Mouse (Mus musculus): Measurements from ENCODE around the gene Synj1. TPM values are rescaled to one million over a fixed set of nuclear protein-coding genes. Genes with fewer than 3 reads are reported as not detected.

Gene Synj1
- polyA plus RNA-seq, 1 experiment = 10.0 TPM

DNA sequence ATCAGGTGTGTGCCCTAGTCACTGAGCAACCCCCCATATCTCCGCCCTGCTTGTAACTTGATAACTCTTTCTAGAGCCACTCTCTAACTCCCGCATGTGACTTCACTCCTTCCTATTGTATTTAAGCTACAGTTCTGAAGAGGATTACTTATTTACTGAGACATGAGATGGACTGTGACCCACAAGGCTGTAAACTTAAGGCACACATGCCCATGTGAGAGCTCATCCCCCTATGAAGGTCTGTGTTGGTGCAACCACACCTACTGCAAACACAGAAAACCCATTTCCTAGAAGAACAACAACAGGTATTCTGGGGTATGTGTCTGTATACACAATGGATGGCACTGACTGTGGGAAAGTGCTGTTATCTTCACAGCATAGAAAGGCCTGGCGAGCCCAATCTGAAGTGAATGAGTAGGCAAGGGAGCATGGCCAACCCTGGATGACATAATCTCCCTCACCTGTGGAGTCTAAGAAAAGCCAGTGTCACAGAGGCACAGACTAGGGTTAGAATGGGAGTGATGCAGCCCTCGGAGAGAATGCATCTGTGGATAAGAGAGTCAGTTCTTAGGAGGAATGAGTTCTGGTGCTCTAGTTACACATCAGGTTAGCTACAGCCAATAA, 6.1 kb downstream of the Synj1 start:
- peaks cover 13% of the 10 kb centered on the region for H3K79me2 ChIP-seq (ENCODE audit: control insufficient read depth, insufficient read depth)
- no peaks in the 10 kb centered on the region for H3K36me3 ChIP-seq (ENCODE audit: control insufficient read depth, insufficient read depth)
- TF ChIP-seq MYOG (IDR thresholded peaks at IDR 0.05; ENCODE audit: control insufficient read depth in 1 of 3, insufficient read depth in 1 of 3, insufficient read length in 2 of 3, low read depth in 2 of 3) = no peak
- TF ChIP-seq TCF12 (IDR thresholded peaks at IDR 0.05; ENCODE audit: insufficient read depth, poor library complexity, severe bottlenecking) = no peak
- no peak for TF ChIP-seq POLR2A (IDR thresholded peaks at IDR 0.05; ENCODE audit: insufficient read length, low read depth)
- TF ChIP-seq POLR2AphosphoS2 (IDR thresholded peaks at IDR 0.05; ENCODE audit: insufficient read length, low read depth) = no peak
- TF ChIP-seq MYOD1 (IDR thresholded peaks at IDR 0.05; ENCODE audit: control insufficient read depth in 1 of 3, insufficient read length in 2 of 3, low read depth in 2 of 3) = no peak
- TF ChIP-seq REST (IDR thresholded peaks at IDR 0.05; ENCODE audit: insufficient read depth, insufficient read length) = no peak
- no peak for TF ChIP-seq USF1 (IDR thresholded peaks at IDR 0.05; ENCODE audit: low read depth)
- TF ChIP-seq SRF (IDR thresholded peaks at IDR 0.05; ENCODE audit: control insufficient read depth, insufficient read length, low read depth) = no peak
- TF ChIP-seq E2F4 (IDR thresholded peaks at IDR 0.05; ENCODE audit: insufficient read depth) = no peak
- no peak for TF ChIP-seq CEBPB (IDR thresholded peaks at IDR 0.05; ENCODE audit: insufficient read depth, poor library complexity, severe bottlenecking)
- TF ChIP-seq TCF3 (IDR thresholded peaks at IDR 0.05; ENCODE audit: insufficient read length, low read depth) = no peak
- no peak for TF ChIP-seq MAX (IDR thresholded peaks at IDR 0.05; ENCODE audit: low read depth)
- H3K4me2 ChIP-seq (ENCODE audit: low read depth) = no peak overlapping the region
- H3K4me3 ChIP-seq = no peak overlapping the region
- H3ac ChIP-seq (ENCODE audit: control insufficient read depth, insufficient read length) = no peak overlapping the region
- no peaks in the 10 kb centered on the region for H3K27me3 ChIP-seq (ENCODE audit: control insufficient read depth, insufficient read depth, insufficient read length)

DNA sequence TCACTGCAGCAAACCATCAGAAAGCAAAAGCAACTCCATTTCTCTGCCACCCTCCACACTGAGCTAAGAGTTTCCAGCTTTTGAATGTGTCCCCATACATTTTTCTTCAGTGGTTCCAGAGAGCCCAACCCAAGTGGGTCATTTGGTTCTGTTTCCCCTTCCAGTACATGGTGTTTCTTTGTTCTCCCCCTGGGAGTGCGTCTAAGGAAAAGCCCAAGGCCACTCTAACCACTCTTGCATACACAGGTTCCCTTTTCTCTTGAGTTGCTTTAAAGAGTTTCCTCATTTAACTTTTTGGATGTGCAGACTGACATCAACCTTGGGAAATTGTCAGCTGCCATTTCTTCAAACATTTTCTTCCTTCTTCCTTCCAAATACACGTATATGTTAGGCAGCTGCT, 10.0 kb downstream of the Synj1 start:
- TF ChIP-seq POLR2AphosphoS2 (IDR thresholded peaks at IDR 0.05; ENCODE audit: insufficient read length, low read depth) (no peak), SRF (IDR thresholded peaks at IDR 0.05; ENCODE audit: control insufficient read depth, insufficient read length, low read depth) (no peak), REST (IDR thresholded peaks at IDR 0.05; ENCODE audit: insufficient read depth, insufficient read length) (no peak), MAX (IDR thresholded peaks at IDR 0.05; ENCODE audit: low read depth) (no peak), POLR2A (IDR thresholded peaks at IDR 0.05; ENCODE audit: insufficient read length, low read depth) (no peak), E2F4 (IDR thresholded peaks at IDR 0.05; ENCODE audit: insufficient read depth) (no peak), MYOD1 (IDR thresholded peaks at IDR 0.05; ENCODE audit: control insufficient read depth in 1 of 3, insufficient read length in 2 of 3, low read depth in 2 of 3) (no peak), CEBPB (IDR thresholded peaks at IDR 0.05; ENCODE audit: insufficient read depth, poor library complexity, severe bottlenecking) (no peak)
- no peak overlapping the region for H3K4me3 ChIP-seq
- no peak overlapping the region for H3K4me2 ChIP-seq (ENCODE audit: low read depth)
- no peak overlapping the region for H3ac ChIP-seq (ENCODE audit: control insufficient read depth, insufficient read length)
- no peaks in the 10 kb centered on the region for H3K27me3 ChIP-seq (ENCODE audit: control insufficient read depth, insufficient read depth, insufficient read length)
- H3K79me2 ChIP-seq (ENCODE audit: control insufficient read depth, insufficient read depth) = peaks cover 4% of the 10 kb centered on the region
- H3K36me3 ChIP-seq (ENCODE audit: control insufficient read depth, insufficient read depth) = no peaks in the 10 kb centered on the region

DNA sequence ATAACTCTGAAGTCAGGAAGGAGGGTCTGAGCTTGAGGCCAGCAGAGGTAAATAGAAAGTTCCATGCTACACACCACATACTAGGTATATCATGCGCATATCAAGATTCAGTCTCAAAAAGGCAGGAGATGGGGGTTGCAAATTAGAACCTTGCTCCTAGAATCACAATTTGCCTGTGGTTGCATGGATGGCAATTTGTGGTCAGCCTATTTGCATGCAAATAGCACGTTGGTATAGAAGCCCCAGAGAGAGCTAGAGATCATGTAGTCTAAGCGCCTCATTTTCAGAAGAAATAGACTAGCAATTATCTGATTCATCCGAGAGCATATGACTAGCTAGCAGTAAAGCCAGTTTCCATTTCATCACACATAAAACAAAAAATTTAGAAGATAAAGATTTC, 11.3 kb downstream of the Synj1 start:
- Histone ChIP-seq H3K36me3 (ENCODE audit: control insufficient read depth, insufficient read depth) (no peaks in the 10 kb centered on the region), H3ac (ENCODE audit: control insufficient read depth, insufficient read length) (no peak overlapping the region), H3K4me2 (ENCODE audit: low read depth) (no peak overlapping the region), H3K4me3 (no peak overlapping the region), H3K79me2 (ENCODE audit: control insufficient read depth, insufficient read depth) (peaks cover 4% of the 10 kb centered on the region), H3K27me3 (ENCODE audit: control insufficient read depth, insufficient read depth, insufficient read length) (no peaks in the 10 kb centered on the region)
- TF ChIP-seq REST (IDR thresholded peaks at IDR 0.05; ENCODE audit: insufficient read depth, insufficient read length) = no peak
- no peak for TF ChIP-seq TCF3 (IDR thresholded peaks at IDR 0.05; ENCODE audit: insufficient read length, low read depth)
- no peak for TF ChIP-seq CEBPB (IDR thresholded peaks at IDR 0.05; ENCODE audit: insufficient read depth, poor library complexity, severe bottlenecking)
- TF ChIP-seq SRF (IDR thresholded peaks at IDR 0.05; ENCODE audit: control insufficient read depth, insufficient read length, low read depth) = no peak
- TF ChIP-seq MYOG (IDR thresholded peaks at IDR 0.05; ENCODE audit: control insufficient read depth in 1 of 3, insufficient read depth in 1 of 3, insufficient read length in 2 of 3, low read depth in 2 of 3) = no peak
- no peak for TF ChIP-seq TCF12 (IDR thresholded peaks at IDR 0.05; ENCODE audit: insufficient read depth, poor library complexity, severe bottlenecking)
- TF ChIP-seq MYOD1 (IDR thresholded peaks at IDR 0.05; ENCODE audit: control insufficient read depth in 1 of 3, insufficient read length in 2 of 3, low read depth in 2 of 3) = no peak
- TF ChIP-seq POLR2A (IDR thresholded peaks at IDR 0.05; ENCODE audit: insufficient read length, low read depth) = no peak
- TF ChIP-seq MAX (IDR thresholded peaks at IDR 0.05; ENCODE audit: low read depth) = no peak
- TF ChIP-seq E2F4 (IDR thresholded peaks at IDR 0.05; ENCODE audit: insufficient read depth) = no peak

DNA sequence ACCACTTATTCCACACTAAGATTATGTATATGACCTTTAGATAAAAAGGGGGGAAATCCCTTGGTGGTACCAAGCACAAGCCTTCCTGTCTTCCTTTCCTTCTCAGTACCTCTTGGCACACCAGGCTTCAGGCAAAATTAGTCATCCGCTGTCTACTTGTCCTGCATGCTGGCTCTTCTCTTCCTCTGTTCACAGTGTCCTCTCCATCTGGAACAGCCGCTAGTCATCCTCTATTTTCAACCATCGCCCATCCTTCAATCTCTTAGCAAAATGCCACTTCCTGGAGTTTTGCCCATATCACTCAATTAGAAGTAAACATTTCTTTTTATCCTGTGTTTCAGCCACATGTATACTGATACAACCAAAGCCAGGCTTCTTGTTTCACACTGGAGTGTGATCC, 13.3 kb downstream of the Synj1 start:
- Histone ChIP-seq H3ac (ENCODE audit: control insufficient read depth, insufficient read length) (no peak overlapping the region), H3K27me3 (ENCODE audit: control insufficient read depth, insufficient read depth, insufficient read length) (no peaks in the 10 kb centered on the region), H3K4me3 (no peak overlapping the region), H3K79me2 (ENCODE audit: control insufficient read depth, insufficient read depth) (no peaks in the 10 kb centered on the region), H3K36me3 (ENCODE audit: control insufficient read depth, insufficient read depth) (peaks cover 8% of the 10 kb centered on the region), H3K4me2 (ENCODE audit: low read depth) (no peak overlapping the region)
- TF ChIP-seq REST (IDR thresholded peaks at IDR 0.05; ENCODE audit: insufficient read depth, insufficient read length) = no peak
- no peak for TF ChIP-seq POLR2AphosphoS2 (IDR thresholded peaks at IDR 0.05; ENCODE audit: insufficient read length, low read depth)
- TF ChIP-seq TCF3 (IDR thresholded peaks at IDR 0.05; ENCODE audit: insufficient read length, low read depth) = no peak
- TF ChIP-seq MYOD1 (IDR thresholded peaks at IDR 0.05; ENCODE audit: control insufficient read depth in 1 of 3, insufficient read length in 2 of 3, low read depth in 2 of 3) = no peak

Data from myocyte (in vitro differentiated cells).